Mouse (Mus musculus) MEL (cell line): ENCODE data around the gene Cacnb3. TPM values are rescaled to one million over a fixed set of nuclear protein-coding genes. Genes with fewer than 3 reads are reported as not detected.

Experiments used
- DNase-seq: peaks from one replicate; pipeline ENCODE4 v3.0.0; 2011; ENCODE audit warnings: low read depth, low spot score
- H3K27ac ChIP-seq: 2 replicates; pipeline ENCODE4 v1.5.1; 2012; ENCODE audit warnings: low read depth, mild to moderate bottlenecking, control low read depth, low read length, moderate library complexity; ENCODE audit not compliant: control insufficient read depth
- H3K27me3 ChIP-seq, 2 experiments: fragments of 150-350 bp in 1 of 2; sonication (generic) in 1 of 2; 2 replicates each; pipeline ENCODE4 v1.6.1; 2012; ENCODE audit warnings: low read length in 2 of 2, mild to moderate bottlenecking in 2 of 2, improper control_type of control experiment in 1 of 2, moderate library complexity in 1 of 2; ENCODE audit not compliant: insufficient read depth in 2 of 2, control insufficient read depth in 1 of 2
- H3K36me3 ChIP-seq, 2 experiments: 2 replicates each; pipeline ENCODE4 v1.6.1; 2012 to 2014; ENCODE audit warnings: low read length in 2 of 2, improper control_type of control experiment in 1 of 2, inconsistent platforms in 1 of 2, mild to moderate bottlenecking in 1 of 2; ENCODE audit not compliant: insufficient read depth in 2 of 2, control insufficient read depth in 1 of 2
- H3K4me1 ChIP-seq, 2 experiments: fragments of 150-350 bp in 1 of 2; sonication (generic) in 1 of 2; 2 replicates each; pipeline ENCODE4 v1.6.1; 2012; ENCODE audit warnings: low read length in 2 of 2, improper control_type of control experiment in 1 of 2, mild to moderate bottlenecking in 1 of 2; ENCODE audit not compliant: insufficient read depth in 2 of 2, control insufficient read depth in 1 of 2
- H3K4me3 ChIP-seq, 2 experiments: fragments of 150-350 bp in 1 of 2; sonication (generic) in 1 of 2; 2 replicates each; pipeline ENCODE4 v1.5.1; 2012; ENCODE audit warnings: low read depth in 2 of 2, low read length in 2 of 2, mild to moderate bottlenecking in 2 of 2, moderate library complexity in 2 of 2, control low read depth in 1 of 2, improper control_type of control experiment in 1 of 2; ENCODE audit not compliant: control insufficient read depth in 1 of 2, insufficient read depth in 1 of 2
- H3K79me2 ChIP-seq: 2 replicates; pipeline ENCODE4 v1.6.1; 2012; ENCODE audit warnings: mild to moderate bottlenecking, low read length, moderate library complexity; ENCODE audit not compliant: control insufficient read depth, poor library complexity, insufficient read depth
- H3K9ac ChIP-seq: 2 replicates; pipeline ENCODE4 v1.6.1; 2012; ENCODE audit warnings: low read depth, mild to moderate bottlenecking, control low read depth, low read length, moderate library complexity; ENCODE audit not compliant: control insufficient read depth, poor library complexity, severe bottlenecking
- H3K9me3 ChIP-seq: fragments of 150-350 bp; sonication (generic); replicated peaks from 2 replicates; pipeline ENCODE4 v1.6.1; 2012; ENCODE audit warnings: mild to moderate bottlenecking, low read length, improper control_type of control experiment, moderate library complexity; ENCODE audit not compliant: insufficient read depth
- BHLHE40 ChIP-seq: IDR thresholded peaks from 2 replicates; pipeline ENCODE4 v1.6.1; 2012; ENCODE audit warnings: low read depth, mild to moderate bottlenecking, inconsistent platforms, low read length, improper control_type of control experiment, borderline replicate concordance
- CHD1 ChIP-seq: IDR thresholded peaks from 2 replicates; pipeline ENCODE4 v1.6.1; 2012; ENCODE audit warnings: low read depth, mild to moderate bottlenecking, inconsistent platforms, low read length, improper control_type of control experiment
- CTCF ChIP-seq, 3 experiments: IDR thresholded peaks in 2 of 3; conservative IDR thresholded peaks in 1 of 3; 2 replicates each; pipeline ENCODE4 v1.5.1; 2011 to 2012; ENCODE audit warnings: low read length in 3 of 3, low read depth in 2 of 3, mild to moderate bottlenecking in 2 of 3, improper control_type of control experiment in 1 of 3, inconsistent platforms in 1 of 3, mixed read lengths in 1 of 3, moderate library complexity in 1 of 3; ENCODE audit not compliant: control insufficient read depth in 1 of 3, insufficient read depth in 1 of 3, poor library complexity in 1 of 3, severe bottlenecking in 1 of 3
- E2F4 ChIP-seq: IDR thresholded peaks from 2 replicates; pipeline ENCODE4 v1.6.1; 2011; ENCODE audit warnings: low read depth, low read length, improper control_type of control experiment, borderline replicate concordance
- ELF1 ChIP-seq: IDR thresholded peaks from 2 replicates; pipeline ENCODE4 v1.6.1; 2014; ENCODE audit warnings: low read depth, mild to moderate bottlenecking, inconsistent platforms, low read length, improper control_type of control experiment, moderate library complexity
- GABPA ChIP-seq: IDR thresholded peaks from 2 replicates; pipeline ENCODE4 v1.6.1; 2012; ENCODE audit warnings: low read depth, mild to moderate bottlenecking, inconsistent platforms, low read length, improper control_type of control experiment, moderate library complexity
- GATA1 ChIP-seq: IDR thresholded peaks from 2 replicates; pipeline ENCODE4 v1.6.1; 2011; ENCODE audit warnings: low read depth, low read length, improper control_type of control experiment
- JUND ChIP-seq: IDR thresholded peaks from 2 replicates; pipeline ENCODE4 v1.6.1; 2011; ENCODE audit warnings: low read depth, mild to moderate bottlenecking, improper control_type of control experiment, low read length
- KAT2A ChIP-seq: conservative IDR thresholded peaks from 2 replicates; pipeline ENCODE4 v1.6.1; 2012; ENCODE audit warnings: low read depth, low read length, improper control_type of control experiment, inconsistent platforms
- MAX ChIP-seq: IDR thresholded peaks from 2 replicates; pipeline ENCODE4 v1.6.1; 2011; ENCODE audit warnings: low read length, improper control_type of control experiment
- MEF2A ChIP-seq: IDR thresholded peaks from 2 replicates; pipeline ENCODE4 v1.6.1; 2014; ENCODE audit warnings: low read depth, mild to moderate bottlenecking, inconsistent platforms, low read length, improper control_type of control experiment; ENCODE audit not compliant: poor library complexity, insufficient replicate concordance, severe bottlenecking; ENCODE audit errors: extremely low read depth
- MXI1 ChIP-seq: IDR thresholded peaks from 2 replicates; pipeline ENCODE4 v1.6.1; 2011; ENCODE audit warnings: mild to moderate bottlenecking, low read depth, low read length, improper control_type of control experiment
- MYC ChIP-seq: IDR thresholded peaks from 2 replicates; pipeline ENCODE4 v1.6.1; 2011; ENCODE audit warnings: low read depth, mild to moderate bottlenecking, low read length, improper control_type of control experiment, moderate library complexity
- NELFE ChIP-seq: IDR thresholded peaks from 2 replicates; pipeline ENCODE4 v1.6.1; 2011; ENCODE audit warnings: low read depth, low read length, improper control_type of control experiment
- NRF1 ChIP-seq: IDR thresholded peaks from 2 replicates; pipeline ENCODE4 v1.6.1; 2014; ENCODE audit warnings: low read depth, mild to moderate bottlenecking, inconsistent platforms, low read length, improper control_type of control experiment, moderate library complexity; ENCODE audit not compliant: poor library complexity, insufficient read depth, severe bottlenecking
- POLR2A ChIP-seq, 2 experiments: IDR thresholded peaks; 2 replicates each; pipeline ENCODE4 v1.6.1; 2011 to 2012; ENCODE audit warnings: low read length in 2 of 2, mild to moderate bottlenecking in 2 of 2, control low read depth in 1 of 2, improper control_type of control experiment in 1 of 2, low read depth in 1 of 2, moderate library complexity in 1 of 2; ENCODE audit not compliant: control insufficient read depth in 1 of 2, insufficient read depth in 1 of 2, poor library complexity in 1 of 2
- POLR2AphosphoS5 ChIP-seq: IDR thresholded peaks from 2 replicates; pipeline ENCODE4 v1.6.1; 2012; ENCODE audit warnings: low read depth, borderline replicate concordance, mild to moderate bottlenecking, inconsistent platforms, low read length, moderate library complexity, mixed read lengths
- RAD21 ChIP-seq: IDR thresholded peaks from 2 replicates; pipeline ENCODE4 v1.6.1; 2011; ENCODE audit warnings: mild to moderate bottlenecking, low read depth, low read length, improper control_type of control experiment
- RCOR1 ChIP-seq: IDR thresholded peaks from 2 replicates; pipeline ENCODE4 v1.6.1; 2012; ENCODE audit warnings: low read depth, mild to moderate bottlenecking, inconsistent platforms, low read length, improper control_type of control experiment
- SIN3A ChIP-seq: IDR thresholded peaks from 2 replicates; pipeline ENCODE4 v1.6.1; 2012; ENCODE audit warnings: low read length, improper control_type of control experiment, inconsistent platforms
- SMC3 ChIP-seq: IDR thresholded peaks from 2 replicates; pipeline ENCODE4 v1.6.1; 2011; ENCODE audit warnings: low read depth, low read length, improper control_type of control experiment
- TAL1 ChIP-seq: IDR thresholded peaks from 2 replicates; pipeline ENCODE4 v1.6.1; 2012; ENCODE audit warnings: mild to moderate bottlenecking, inconsistent platforms, low read length, moderate library complexity, mixed read lengths
- TBP ChIP-seq: IDR thresholded peaks from 2 replicates; pipeline ENCODE4 v1.8.0; 2011; ENCODE audit warnings: low read depth, low read length, improper control_type of control experiment
- TCF12 ChIP-seq: IDR thresholded peaks from 2 replicates; pipeline ENCODE4 v1.6.1; 2014; ENCODE audit warnings: low read depth, mild to moderate bottlenecking, inconsistent platforms, low read length, improper control_type of control experiment, moderate library complexity
- UBTF ChIP-seq: IDR thresholded peaks from 2 replicates; pipeline ENCODE4 v1.6.1; 2012; ENCODE audit warnings: low read depth, mild to moderate bottlenecking, inconsistent platforms, low read length, improper control_type of control experiment, moderate library complexity, borderline replicate concordance; ENCODE audit not compliant: insufficient read depth
- USF1 ChIP-seq: IDR thresholded peaks from 2 replicates; pipeline ENCODE4 v1.6.1; 2014; ENCODE audit warnings: low read depth, mild to moderate bottlenecking, inconsistent platforms, low read length, improper control_type of control experiment, moderate library complexity
- ZC3H11A ChIP-seq: IDR thresholded peaks from 2 replicates; pipeline ENCODE4 v1.6.1; 2012; ENCODE audit warnings: low read depth, mild to moderate bottlenecking, inconsistent platforms, low read length, improper control_type of control experiment
- ZMIZ1 ChIP-seq: IDR thresholded peaks from 2 replicates; pipeline ENCODE4 v1.6.1; 2012; ENCODE audit warnings: low read depth, mild to moderate bottlenecking, inconsistent platforms, low read length, improper control_type of control experiment, moderate library complexity
- ZNF384 ChIP-seq: IDR thresholded peaks from 2 replicates; pipeline ENCODE4 v1.6.1; 2012; ENCODE audit warnings: low read depth, mild to moderate bottlenecking, inconsistent platforms, low read length, improper control_type of control experiment
- polyA plus RNA-seq, 2 experiments: library from polyadenylated mRNA; stranded (reverse) in 1 of 2; unstranded in 1 of 2; fragments of >175 nt in 1 of 2; fragments of >200 nt in 1 of 2; gene quantifications; 2 replicates each; pipeline versions ENCODE4 v1.2.1 to v1.2.4; 2012; ENCODE audit warnings: low replicate concordance in 2 of 2, low read depth in 1 of 2; ENCODE audit not compliant: insufficient read length in 2 of 2, insufficient read depth in 1 of 2, missing spikeins in 1 of 2
- total RNA-seq: library from RNA; depleted of rRNA; stranded (reverse); fragments of 300-350 nt; gene quantifications from 2 replicates; pipeline ENCODE4 v1.2.3, GENCODE M21; 2012

Gene Cacnb3
- total and polyA plus RNA-seq, 3 experiments = 1.4 to 8.5 TPM; not detected in 1

DNA sequence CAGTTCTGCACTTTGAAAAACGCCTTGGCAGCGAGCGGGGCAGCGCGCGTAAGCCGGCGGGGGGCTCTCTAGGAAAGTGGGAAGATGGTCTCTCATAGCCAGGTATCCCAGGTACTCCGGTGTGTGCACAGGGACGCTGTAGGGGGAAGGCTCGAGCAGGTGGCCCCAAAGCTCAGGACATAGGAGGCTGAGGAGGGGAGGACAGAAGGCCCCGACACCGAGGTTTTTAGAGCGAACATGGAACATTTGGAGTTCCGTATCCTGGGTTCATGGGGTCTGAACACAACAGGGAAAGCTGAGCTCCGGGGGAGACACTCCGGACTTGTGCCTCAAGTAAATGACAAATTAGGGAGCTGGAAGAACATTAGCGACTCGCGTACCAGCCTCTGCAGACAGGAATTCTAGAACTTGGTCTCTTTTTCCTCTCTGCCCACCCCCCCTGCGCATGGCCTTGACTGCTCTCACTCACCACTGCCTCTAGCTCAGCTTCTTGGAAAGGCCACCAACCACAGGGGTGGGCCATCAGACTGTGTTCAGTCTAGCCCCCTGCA, 4.7 kb downstream of the Cacnb3 start:
- H3K79me2 ChIP-seq = no peaks in the 10 kb centered on the region; the same call in 1 of the 2 replicates
- H3K4me1 ChIP-seq = peaks cover 0 to 17% of the 10 kb centered on the region in 2 experiments; a peak in 3 of 4 replicates
- TF ChIP-seq ZMIZ1 (no peak), SMC3 (no peak), ZNF384 (no peak), NRF1 (no peak), ELF1 (no peak), KAT2A (no peak), TBP (no peak), MXI1 (no peak), MYC (no peak), MAX (no peak), MEF2A (no peak), GATA1 (no peak), GABPA (no peak), NELFE (no peak), CTCF (IDR thresholded peaks at IDR 0.05 in 2 of 3, conservative IDR thresholded peaks at IDR 0.05 in 1 of 3; ENCODE audit: control insufficient read depth in 1 of 3, insufficient read depth in 1 of 3, low read depth in 2 of 3, low read length in 3 of 3, poor library complexity in 1 of 3, severe bottlenecking in 1 of 3) (no peak), CHD1 (no peak), POLR2AphosphoS5 (no peak), RCOR1 (no peak)
- no peak for DNase-seq
- peaks cover 2 to 3% of the 10 kb centered on the region in 2 experiments; a peak in 2 of 4 replicates for H3K27me3 ChIP-seq
- H3K9ac ChIP-seq = no peak overlapping the region
- H3K36me3 ChIP-seq = peaks cover 0 to 11% of the 10 kb centered on the region in 2 experiments; a peak in 2 of 4 replicates
- no peak overlapping the region for H3K4me3 ChIP-seq
- no peaks in the 10 kb centered on the region for H3K9me3 ChIP-seq
- no peak overlapping the region for H3K27ac ChIP-seq

DNA sequence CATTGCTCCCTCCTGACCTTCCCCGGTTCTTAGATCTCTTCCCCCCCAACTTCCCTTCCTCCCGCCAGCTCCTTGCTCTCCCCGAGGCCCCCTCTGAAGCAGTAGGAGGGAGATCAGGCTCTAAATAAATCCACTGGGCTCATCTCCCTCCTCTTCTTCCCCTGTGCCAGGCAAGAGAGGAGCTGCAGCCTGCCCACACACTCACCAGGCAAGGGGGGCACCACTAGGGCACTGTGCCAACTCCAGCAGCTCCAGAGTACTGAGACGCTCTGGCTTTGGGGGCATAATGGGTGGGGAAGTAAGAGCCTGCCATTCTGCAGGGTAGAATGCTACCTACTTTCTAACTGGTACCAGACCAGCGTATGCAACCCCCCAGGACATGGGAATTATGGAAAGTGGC, 5.9 kb downstream of the Cacnb3 start:
- H3K36me3 ChIP-seq = peaks cover 0 to 11% of the 10 kb centered on the region in 2 experiments; a peak in 2 of 4 replicates
- TF ChIP-seq SIN3A (no peak), RAD21 (no peak), BHLHE40 (no peak), E2F4 (no peak), KAT2A (no peak), POLR2A (IDR thresholded peaks at IDR 0.05; ENCODE audit: control insufficient read depth in 1 of 2, insufficient read depth in 1 of 2, low read depth in 1 of 2, low read length in 2 of 2, poor library complexity in 1 of 2) (no peak), ELF1 (no peak), MEF2A (no peak), JUND (no peak), CTCF (IDR thresholded peaks at IDR 0.05 in 2 of 3, conservative IDR thresholded peaks at IDR 0.05 in 1 of 3; ENCODE audit: control insufficient read depth in 1 of 3, insufficient read depth in 1 of 3, low read depth in 2 of 3, low read length in 3 of 3, poor library complexity in 1 of 3, severe bottlenecking in 1 of 3) (no peak), USF1 (no peak), TCF12 (no peak), UBTF (no peak), TAL1 (no peak), ZC3H11A (no peak), POLR2AphosphoS5 (no peak), SMC3 (no peak)
- H3K27me3 ChIP-seq = peaks cover 2 to 3% of the 10 kb centered on the region in 2 experiments; a peak in 1 of 4 replicates
- no peak overlapping the region for H3K27ac ChIP-seq
- H3K79me2 ChIP-seq = no peaks in the 10 kb centered on the region; the same call in 1 of the 2 replicates
- no peak for DNase-seq
- peaks cover 0 to 17% of the 10 kb centered on the region in 2 experiments; a peak in 3 of 4 replicates for H3K4me1 ChIP-seq
- H3K9me3 ChIP-seq = no peaks in the 10 kb centered on the region
- no peak overlapping the region for H3K4me3 ChIP-seq
- no peak overlapping the region for H3K9ac ChIP-seq
